Mouse (Mus musculus) ES-Bruce4 (cell line): ENCODE results near the gene Tmem171. TPM values are rescaled to one million over a fixed set of nuclear protein-coding genes. Genes with fewer than 3 reads are reported as not detected.

Source experiments
- H3K27ac ChIP-seq: 2 replicates; pipeline ENCODE4 v1.5.1; 2012; ENCODE audit warnings: low read length, inconsistent platforms; ENCODE audit not compliant: insufficient read depth
- H3K27me3 ChIP-seq: 2 replicates; pipeline ENCODE4 v1.6.1; 2012; ENCODE audit warnings: mild to moderate bottlenecking, low read length, inconsistent platforms; ENCODE audit not compliant: control insufficient read depth, poor library complexity, insufficient read depth, severe bottlenecking
- H3K36me3 ChIP-seq: 2 replicates; pipeline ENCODE4 v1.6.1; 2012; ENCODE audit warnings: inconsistent platforms, mild to moderate bottlenecking, low read length, moderate library complexity; ENCODE audit not compliant: control insufficient read depth, poor library complexity, insufficient read depth, severe bottlenecking
- H3K4me1 ChIP-seq: one replicate; pipeline ENCODE4 v1.8.1; 2011; ENCODE audit warnings: low read length; ENCODE audit not compliant: control insufficient read depth, insufficient read depth
- H3K4me3 ChIP-seq: 2 replicates; pipeline ENCODE4 v1.5.1; 2011; ENCODE audit warnings: low read depth, mild to moderate bottlenecking, low read length
- H3K9ac ChIP-seq: 2 replicates; pipeline ENCODE4 v1.6.1; 2012; ENCODE audit warnings: low read depth, mild to moderate bottlenecking, inconsistent platforms; ENCODE audit not compliant: poor library complexity, severe bottlenecking
- H3K9me3 ChIP-seq: replicated peaks from 2 replicates; pipeline ENCODE4 v1.6.1; 2012; ENCODE audit warnings: mild to moderate bottlenecking, low read length, inconsistent platforms; ENCODE audit not compliant: control insufficient read depth, poor library complexity, insufficient read depth, severe bottlenecking
- CTCF ChIP-seq: IDR thresholded peaks from one replicate; pipeline ENCODE4 v1.8.1; 2011; ENCODE audit warnings: low read depth, low read length
- EP300 ChIP-seq: IDR thresholded peaks from 2 replicates; pipeline ENCODE4 v1.6.1; 2011; ENCODE audit warnings: low read depth, low read length; ENCODE audit not compliant: insufficient read depth
- POLR2A ChIP-seq: IDR thresholded peaks from one replicate; pipeline ENCODE4 v1.8.1; 2011; ENCODE audit warnings: low read length; ENCODE audit not compliant: insufficient read depth
- polyA plus RNA-seq: library from polyadenylated mRNA; stranded (reverse); fragments of >200 nt; gene quantifications from 2 replicates; pipeline ENCODE4 v1.2.4, GENCODE M21; 2011; ENCODE audit warnings: low read depth; ENCODE audit not compliant: missing spikeins, insufficient read depth, insufficient read length

Gene Tmem171
- polyA plus RNA-seq, 1 experiment, result 0.99 TPM

GRCm38 (mm10) chr13:98690886-98691285 lies 3.7 kb downstream of the Tmem171 start:
- no peak for TF ChIP-seq POLR2A
- no peak for TF ChIP-seq EP300
- TF ChIP-seq CTCF, result no peak
- no peaks in the 10 kb centered on the region for H3K36me3 ChIP-seq
- no peak overlapping the region for H3K9ac ChIP-seq
- H3K9me3 ChIP-seq, result no peaks in the 10 kb centered on the region
- no peak overlapping the region for H3K27ac ChIP-seq
- no peaks in the 10 kb centered on the region for H3K4me1 ChIP-seq
- no peak overlapping the region for H3K4me3 ChIP-seq
- H3K27me3 ChIP-seq, result 0 out of 2 replicates have a peak, but pooled peaks cover 3% of the 10 kb centered on the region

- TF ChIP-seq CTCF (no peak), POLR2A (no peak), EP300 (no peak)
- Histone ChIP-seq H3K36me3 (no peaks in the 10 kb centered on the region), H3K4me1 (no peaks in the 10 kb centered on the region), H3K27ac (no peak overlapping the region), H3K9ac (no peak overlapping the region), H3K27me3 (0 out of 2 replicates have a peak, but pooled peaks cover 3% of the 10 kb centered on the region), H3K4me3 (no peak overlapping the region), H3K9me3 (no peaks in the 10 kb centered on the region)
Observed at GRCm38 (mm10) chr13:98689605-98690290, 4.9 kb downstream of the Tmem171 start.

- H3K36me3 ChIP-seq, result no peaks in the 10 kb centered on the region
- H3K4me3 ChIP-seq, result no peak overlapping the region
- H3K4me1 ChIP-seq, result no peaks in the 10 kb centered on the region
- no peak overlapping the region for H3K27ac ChIP-seq
- no peak overlapping the region for H3K9ac ChIP-seq
- no peaks in the 10 kb centered on the region for H3K9me3 ChIP-seq
- TF ChIP-seq POLR2A, result no peak
- no peak for TF ChIP-seq EP300
- no peak for TF ChIP-seq CTCF
- H3K27me3 ChIP-seq, result no peaks in the 10 kb centered on the region
Observed at GRCm38 (mm10) chr13:98687931-98688330, 6.7 kb downstream of the Tmem171 start.

- TF ChIP-seq EP300, result no peak
- no peak for TF ChIP-seq POLR2A
- TF ChIP-seq CTCF, result no peak
- H3K4me3 ChIP-seq, result no peak overlapping the region
- no peak overlapping the region for H3K27ac ChIP-seq
Observed at GRCm38 (mm10) chr13:98684144-98684900, 10.3 kb downstream of the Tmem171 start.

GRCm38 (mm10) chr13:98683412-98683811 lies 11.2 kb downstream of the Tmem171 start:
- Histone ChIP-seq H3K9me3 (no peaks in the 10 kb centered on the region), H3K9ac (no peak overlapping the region), H3K27ac (no peak overlapping the region), H3K27me3 (no peaks in the 10 kb centered on the region), H3K4me1 (no peaks in the 10 kb centered on the region), H3K4me3 (no peak overlapping the region), H3K36me3 (no peaks in the 10 kb centered on the region)
- TF ChIP-seq EP300 (no peak), CTCF (no peak), POLR2A (no peak)

More at GRCm38 (mm10) chr13:98684144-98684900, 10.3 kb downstream of the Tmem171 start:
- H3K27me3 ChIP-seq, result no peaks in the 10 kb centered on the region
- H3K36me3 ChIP-seq, result no peaks in the 10 kb centered on the region
- H3K4me1 ChIP-seq, result no peaks in the 10 kb centered on the region
- no peak overlapping the region for H3K9ac ChIP-seq
- H3K9me3 ChIP-seq, result no peaks in the 10 kb centered on the region

GRCm38 (mm10) chr13:98680470-98681060 lies 14.1 kb downstream of the Tmem171 start:
- Histone ChIP-seq H3K9ac (no peak overlapping the region), H3K27ac (no peak overlapping the region), H3K4me3 (no peak overlapping the region), H3K4me1 (no peaks in the 10 kb centered on the region), H3K9me3 (no peaks in the 10 kb centered on the region), H3K27me3 (no peaks in the 10 kb centered on the region), H3K36me3 (no peaks in the 10 kb centered on the region)
- TF ChIP-seq CTCF (no peak), POLR2A (no peak), EP300 (no peak)
